Mouse (Mus musculus) frontal cortex, postnatal 25 days (tissue): ENCODE data around the gene Lin52.
"Not testable (repeated sequence)": the region's sequence is repeated elsewhere in the genome, so short reads cannot be mapped to it uniquely, and the experiment has no call there.

Source experiments
- DNase-seq, 2 experiments: peaks; one replicate each; pipeline ENCODE4 v3.0.0; 2022; ENCODE audit warnings: low spot score in 2 of 2

The Lin52 gene

DNA sequence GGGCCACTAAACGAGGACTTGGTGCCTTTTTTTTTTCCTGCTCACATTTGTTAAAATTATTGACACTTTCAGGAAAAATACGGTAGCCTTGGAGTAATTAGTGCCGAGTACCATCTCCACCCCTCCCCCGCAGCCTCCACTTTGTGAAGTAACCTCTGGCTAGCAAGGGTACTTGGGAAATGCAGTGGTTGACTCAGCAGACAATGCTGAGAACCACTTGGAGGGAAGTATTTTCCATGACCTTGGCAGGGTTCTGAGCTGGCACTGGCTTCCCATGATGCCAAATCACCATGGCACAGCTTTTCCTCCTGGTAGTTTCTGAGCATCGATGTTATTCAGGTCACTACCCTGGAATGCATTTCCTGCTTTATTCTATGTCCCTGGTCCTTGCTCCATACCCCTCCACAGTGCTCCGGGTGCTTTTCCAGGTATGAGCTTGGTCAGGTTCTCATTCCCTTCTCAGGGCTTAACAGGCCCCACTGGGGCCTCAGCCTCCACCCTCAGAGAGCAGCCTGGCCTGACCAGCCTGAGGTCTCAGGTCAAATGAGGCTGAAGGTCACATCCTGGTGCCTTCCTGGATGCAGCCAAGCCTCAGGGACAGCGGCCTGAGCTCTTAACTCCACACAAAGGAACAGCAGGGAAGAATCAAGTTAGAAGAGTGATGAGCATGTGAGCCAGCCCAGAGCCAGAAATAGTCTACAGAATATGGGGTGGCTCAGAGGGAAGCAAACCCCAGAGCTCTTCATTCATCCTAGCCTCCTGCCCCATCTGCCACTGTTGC is 82.7 kb downstream of the Lin52 start:
- no peak for DNase-seq

DNA sequence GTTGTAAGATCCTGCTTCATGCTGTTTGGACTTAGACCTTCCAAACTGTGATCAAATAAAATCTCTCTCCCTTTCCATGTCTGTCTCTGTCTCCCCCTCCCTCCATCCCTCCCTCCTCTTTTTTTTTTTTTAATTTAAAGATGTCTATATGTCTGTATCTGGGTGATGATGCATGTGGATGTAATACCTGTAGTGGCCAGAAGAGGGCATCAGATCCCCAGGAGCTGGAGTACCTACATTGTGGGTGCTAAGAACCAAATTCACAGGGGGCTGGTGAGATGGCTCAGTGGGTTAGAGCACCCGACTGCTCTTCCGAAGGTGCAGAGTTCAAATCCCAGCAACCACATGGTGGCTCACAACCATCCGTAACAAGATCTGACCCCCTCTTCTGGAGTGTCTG is 88.3 kb downstream of the Lin52 start:
- DNase-seq = not testable (repeated sequence)

DNA sequence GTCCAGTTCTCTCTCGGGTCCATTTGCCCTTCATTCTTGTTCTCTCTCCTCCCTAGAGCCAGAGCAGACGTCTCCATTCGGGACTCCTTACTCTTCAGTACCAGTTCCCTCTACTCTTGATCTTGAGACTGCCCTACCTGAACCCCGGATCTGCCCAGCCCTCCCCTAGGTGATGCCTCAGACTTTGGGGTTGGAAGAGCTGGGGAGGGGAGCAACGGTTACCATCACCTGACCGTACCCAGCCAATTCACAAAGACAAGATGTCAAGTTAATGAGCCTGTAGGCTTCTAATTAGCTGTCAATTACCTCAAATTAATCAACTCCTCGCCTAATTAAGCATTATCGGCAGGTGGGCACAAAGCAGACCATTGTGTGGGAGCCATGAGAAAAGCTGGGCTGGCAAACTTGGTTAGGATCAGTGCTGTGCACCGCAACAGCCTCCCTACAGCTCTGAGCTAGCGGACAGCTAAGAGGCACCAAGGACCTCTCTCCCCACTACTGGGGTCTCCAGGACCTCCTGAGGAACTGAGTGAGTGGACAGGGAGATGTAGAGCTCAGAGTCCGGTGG is 90.3 kb downstream of the Lin52 start:
- DNase-seq = no peak

DNA sequence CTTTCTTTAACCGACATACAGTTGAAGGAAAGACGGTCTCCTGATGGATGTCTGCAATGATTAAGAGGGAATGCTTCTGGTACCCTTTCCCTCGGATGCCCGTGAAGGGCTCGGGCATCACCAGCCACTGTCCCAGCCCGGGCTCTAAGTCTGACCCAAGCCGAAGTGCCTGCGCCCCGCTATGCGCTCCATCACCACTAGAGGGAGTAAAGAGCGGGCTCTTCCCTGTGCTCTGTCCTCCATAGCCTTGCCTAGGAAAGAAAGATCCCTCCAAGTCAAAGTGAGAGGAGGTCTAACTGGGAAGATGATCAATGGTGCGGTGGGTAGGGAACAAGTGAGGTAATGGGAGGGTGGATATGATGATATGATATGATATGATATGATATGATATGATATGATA is 94.8 kb downstream of the Lin52 start:
- peak; percentile 27 for DNase-seq

DNA sequence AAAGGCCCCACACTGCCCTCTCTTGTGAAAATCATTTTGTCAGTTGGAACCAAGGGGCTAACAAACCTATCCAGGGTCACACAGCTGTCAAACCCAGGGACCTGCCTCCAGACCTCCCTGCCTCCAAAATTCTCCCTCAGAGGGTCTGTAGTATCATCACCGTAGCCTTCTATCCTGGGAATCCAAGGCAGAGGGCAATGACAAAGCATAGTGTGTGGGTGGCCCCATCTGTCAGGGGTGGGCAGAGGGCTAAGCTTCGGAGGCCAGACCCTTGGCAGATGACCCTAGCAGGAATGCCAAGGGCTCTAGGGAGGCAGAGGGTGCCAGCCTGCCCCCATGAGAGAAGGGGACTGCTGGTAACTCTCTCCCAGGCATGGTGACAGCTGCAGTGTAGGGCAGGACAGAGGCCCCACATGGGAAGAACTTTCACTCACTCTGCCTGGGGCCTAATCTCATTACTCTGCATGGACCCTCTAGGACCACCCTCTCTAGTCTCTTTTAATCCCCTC is 95.4 kb downstream of the Lin52 start:
- no peak for DNase-seq

DNA sequence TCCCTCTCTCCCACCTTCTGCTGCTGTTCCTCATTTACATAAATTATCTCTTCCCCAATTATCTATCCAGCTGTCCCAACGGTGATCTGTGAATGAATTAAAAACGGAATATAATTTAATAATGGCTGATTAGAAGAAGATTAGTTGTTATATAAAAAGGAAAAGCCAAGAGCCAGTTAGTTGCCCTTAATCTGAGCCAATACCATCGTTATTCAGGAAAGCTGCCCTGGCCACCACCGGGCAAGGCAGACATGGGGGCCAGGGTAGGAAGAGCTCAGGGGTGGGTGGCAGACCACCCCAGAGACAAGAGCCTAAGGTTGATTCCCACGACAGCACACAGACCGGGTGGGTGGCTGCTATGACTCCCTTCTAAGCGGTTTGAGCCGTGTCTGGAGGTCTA is 97.0 kb downstream of the Lin52 start:
- no peak for DNase-seq

DNA sequence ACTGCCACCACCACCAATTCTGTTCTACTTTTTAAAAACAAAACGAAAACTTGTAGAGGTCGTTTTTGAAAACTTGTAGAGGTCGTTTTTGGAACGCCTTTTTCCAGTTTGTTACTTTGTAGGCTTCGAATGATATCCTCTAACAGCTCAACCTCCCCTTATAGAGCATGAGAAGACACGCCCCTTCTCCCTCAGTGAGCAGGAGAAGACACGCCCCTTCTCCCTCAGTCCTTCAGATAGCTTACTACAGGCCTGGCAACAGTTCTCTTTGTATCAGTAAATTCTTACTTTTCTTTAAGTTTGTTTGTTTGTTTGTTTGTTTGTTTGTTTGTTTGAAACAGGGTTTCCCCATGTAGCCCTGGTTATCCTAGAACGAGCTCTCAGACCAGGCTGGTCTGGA is 104.0 kb downstream of the Lin52 start:
- no peak for DNase-seq

DNA sequence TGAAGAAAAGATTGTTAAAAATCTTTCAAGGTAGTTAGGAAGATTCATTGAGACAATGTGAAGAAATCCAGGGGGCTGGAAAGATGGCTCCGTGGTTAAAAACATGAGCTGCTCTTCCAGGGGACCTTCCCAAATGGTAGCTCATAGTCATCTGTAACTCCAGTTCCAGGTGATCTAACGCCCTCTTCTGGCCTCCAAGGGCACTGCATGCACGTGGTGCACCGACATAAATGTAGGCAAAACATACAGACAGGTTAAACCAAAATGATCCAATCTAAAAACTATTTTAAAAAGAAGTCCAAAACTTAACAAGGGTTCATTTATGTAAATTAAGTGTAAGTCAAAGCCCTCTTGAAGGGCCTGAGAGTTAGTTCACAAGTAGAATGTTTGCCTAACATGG is 111.3 kb downstream of the Lin52 start:
- DNase-seq = no peak

DNA sequence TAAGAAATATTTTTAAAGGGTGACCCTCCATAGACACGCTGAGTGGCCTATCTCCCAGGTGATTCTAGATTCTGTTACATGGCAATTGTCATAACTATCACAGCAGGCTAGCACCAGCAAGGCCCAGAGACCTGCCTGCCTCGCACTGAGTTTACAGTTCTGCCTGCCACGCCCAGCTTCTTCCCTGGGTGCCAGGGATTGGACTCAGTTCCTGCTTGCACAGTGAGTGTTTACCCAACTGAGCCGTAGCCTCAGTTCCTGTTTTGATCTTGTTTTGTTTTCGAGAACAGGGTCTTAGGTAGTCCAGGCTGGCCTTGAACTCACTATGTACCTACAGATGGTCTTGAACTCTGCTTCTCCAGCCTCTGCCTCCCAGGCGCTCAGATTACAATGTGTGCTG is 116.4 kb downstream of the Lin52 start:
- DNase-seq = no peak

DNA sequence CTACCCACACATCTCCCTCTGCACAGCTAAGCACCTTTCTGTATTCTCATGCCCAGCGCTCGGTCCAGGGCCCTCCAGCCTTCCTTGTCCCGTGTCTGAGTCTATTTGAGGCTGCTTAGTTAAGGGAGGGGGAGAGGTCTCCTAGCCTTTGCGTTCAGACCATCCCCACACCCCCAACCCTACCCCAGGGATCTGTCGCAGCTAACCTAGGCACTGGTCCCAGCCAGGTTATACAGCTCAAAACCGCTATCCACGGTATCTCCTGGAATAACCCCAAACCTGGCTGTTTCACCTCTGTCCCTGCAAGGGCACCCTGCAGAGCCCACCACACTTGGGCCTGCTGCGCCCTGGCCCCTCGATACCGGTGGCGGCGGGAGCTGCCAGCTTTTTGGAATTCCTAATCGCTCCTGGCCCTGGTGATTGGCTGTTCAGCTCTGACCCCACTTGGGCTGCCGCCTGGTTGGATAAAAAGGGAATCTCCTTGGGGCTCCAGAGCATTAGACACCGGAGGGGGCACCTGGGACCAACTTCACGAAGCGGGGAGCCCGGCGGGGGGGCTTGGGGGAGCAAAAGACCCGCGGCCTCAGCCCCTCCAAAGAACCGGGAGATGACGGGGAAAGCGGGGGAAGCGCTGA is 118.2 kb downstream of the Lin52 start, which contains the start of gene Vsx2:
Gene Vsx2, plus strand, starts transcription at position 427 of the 635 bp plus-strand sequence.
- no peak for DNase-seq

DNA sequence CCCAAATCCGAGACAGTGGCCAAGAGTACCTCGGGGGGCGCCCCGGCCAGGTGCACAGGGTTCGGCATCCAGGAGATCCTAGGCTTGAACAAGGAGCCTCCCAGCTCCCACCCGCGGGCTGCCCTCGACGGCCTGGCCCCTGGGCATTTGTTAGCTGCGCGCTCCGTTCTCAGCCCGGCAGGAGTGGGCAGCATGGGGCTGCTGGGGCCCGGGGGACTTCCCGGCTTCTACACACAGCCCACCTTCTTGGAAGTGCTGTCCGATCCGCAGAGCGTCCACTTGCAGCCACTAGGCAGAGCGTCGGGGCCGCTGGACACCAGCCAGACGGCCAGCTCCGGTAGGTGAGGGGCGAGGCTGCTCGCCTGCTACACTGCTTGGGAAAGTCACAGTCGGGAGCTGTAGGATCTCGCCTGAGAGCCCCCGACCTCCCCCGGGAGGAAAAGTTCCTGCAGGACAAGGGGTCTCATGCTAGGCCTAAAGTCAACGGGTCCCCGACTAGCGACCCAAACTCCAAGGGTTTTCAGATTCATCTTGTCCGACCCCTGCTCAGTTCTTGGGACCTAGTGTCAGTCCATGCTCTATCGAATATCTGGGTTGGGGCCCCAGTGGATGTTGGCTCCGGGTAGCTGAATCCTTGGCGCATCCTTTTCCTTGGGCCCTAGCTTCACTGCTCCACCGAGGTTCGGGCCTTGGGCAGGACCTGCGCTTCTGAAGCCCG is 118.9 kb downstream of the Lin52 start:
- DNase-seq = no peak

DNA sequence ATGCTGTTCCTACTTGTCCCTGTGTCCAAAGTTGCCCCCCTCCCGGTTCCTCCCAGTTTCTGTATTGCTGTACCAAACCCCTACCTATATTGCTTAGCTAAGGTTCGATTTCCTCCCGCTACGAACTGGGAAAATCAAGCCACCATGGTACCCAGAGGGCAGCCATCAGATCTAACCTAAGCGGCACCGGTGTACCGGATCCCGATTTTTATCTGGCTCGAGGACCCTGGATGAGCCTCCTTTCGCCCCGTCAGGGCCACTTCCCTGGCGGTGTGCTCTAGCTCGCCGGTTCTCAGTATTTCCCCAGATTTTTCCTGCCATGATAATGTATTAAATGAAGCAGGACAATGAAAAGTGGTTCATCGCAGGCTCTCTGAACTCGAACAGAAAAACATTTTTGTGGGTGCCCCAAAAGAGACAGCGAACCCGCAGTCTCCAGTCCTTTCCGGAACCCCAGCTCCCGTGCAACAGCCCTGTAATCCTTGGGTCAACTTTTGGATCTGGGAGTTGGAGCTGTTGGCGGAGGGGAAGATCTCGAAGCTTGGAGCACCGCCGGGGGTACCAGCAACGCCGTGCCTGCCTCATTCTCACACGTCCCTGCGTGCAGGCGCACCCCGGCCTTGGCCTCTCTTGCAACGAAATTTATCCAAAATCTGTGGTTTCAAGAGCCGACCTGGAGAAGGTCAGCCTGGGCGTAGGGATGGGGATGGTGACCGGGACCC is 119.6 kb downstream of the Lin52 start:
- DNase-seq = no peak

DNA sequence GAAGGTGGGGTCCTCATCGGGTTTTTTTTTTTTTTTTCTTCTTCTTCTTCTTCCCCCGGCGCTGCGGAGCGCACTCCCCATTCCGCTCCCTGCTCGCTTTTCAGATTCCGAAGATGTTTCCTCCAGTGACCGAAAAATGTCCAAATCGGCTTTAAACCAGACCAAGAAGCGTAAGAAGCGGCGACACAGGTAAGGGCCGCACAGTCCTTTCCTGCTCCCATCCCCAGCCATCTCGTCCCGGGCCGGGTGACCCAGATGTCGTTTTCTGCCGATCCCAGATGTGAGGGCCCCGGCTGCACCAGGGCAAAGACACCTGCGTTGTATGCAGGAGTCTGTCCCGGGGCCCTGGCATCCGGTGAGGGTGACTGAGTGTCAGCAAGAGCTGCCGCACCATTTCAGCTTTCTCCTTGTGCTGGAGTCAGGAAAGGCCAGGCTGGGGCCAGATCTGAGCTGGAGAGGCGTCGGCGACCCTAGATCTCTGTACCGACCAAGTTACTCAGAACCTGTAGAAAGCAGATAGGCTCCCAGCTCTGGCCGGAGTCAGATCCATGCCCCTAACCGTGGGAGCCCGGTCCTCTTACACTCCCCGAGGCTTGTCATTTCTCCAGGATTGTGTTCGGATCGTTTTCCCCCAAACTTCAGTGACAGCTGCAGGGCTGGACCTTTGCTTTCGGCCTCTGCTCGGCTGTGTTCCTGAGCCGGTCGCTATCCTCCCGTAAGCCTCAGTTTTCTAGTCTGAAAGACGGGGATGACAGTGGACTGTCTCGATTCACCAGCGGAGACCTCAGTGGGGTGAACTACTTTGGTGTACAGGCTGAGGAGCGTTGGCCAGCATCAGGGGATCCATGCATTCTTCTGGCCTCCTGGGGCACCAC is 120.5 kb downstream of the Lin52 start:
- no peak for DNase-seq

DNA sequence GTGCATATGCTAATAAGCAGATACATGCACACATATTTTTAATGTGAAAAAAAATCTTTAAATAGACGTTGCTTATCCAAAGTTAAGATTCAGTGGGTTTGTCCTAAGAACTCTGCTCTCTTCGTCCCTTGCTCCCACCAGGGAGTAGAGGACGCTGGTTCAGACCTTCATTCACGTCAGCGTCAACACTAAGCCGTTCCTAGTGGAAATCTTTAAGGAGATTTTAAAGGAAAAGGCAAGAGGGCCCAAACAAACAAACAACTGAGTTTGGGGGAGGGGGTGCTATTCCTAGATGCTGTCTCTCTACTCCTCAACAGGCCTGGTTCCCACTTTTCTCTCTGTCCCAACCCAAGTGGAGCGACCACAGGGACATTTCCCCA is 121.1 kb downstream of the Lin52 start:
- DNase-seq = no peak

DNA sequence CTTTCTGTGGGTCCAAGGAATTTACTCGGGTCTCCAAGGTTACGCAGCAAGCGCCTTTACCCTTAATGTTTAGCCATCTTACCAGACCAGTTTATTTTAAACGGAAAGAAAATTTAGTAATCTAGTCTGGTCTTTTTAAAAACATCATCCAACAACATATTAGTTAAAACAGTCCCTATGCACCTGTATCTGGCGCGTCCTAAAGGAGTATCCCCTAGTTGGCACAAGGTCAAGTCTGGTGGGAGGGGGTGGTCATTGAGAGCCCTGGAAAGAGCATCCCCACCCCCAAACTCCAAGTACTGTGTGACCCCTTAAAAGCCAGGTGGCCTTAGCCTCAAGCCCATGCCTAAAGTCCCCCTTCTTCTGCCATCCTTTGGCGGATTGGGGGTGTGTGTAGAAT is 121.9 kb downstream of the Lin52 start:
- DNase-seq = no peak

DNA sequence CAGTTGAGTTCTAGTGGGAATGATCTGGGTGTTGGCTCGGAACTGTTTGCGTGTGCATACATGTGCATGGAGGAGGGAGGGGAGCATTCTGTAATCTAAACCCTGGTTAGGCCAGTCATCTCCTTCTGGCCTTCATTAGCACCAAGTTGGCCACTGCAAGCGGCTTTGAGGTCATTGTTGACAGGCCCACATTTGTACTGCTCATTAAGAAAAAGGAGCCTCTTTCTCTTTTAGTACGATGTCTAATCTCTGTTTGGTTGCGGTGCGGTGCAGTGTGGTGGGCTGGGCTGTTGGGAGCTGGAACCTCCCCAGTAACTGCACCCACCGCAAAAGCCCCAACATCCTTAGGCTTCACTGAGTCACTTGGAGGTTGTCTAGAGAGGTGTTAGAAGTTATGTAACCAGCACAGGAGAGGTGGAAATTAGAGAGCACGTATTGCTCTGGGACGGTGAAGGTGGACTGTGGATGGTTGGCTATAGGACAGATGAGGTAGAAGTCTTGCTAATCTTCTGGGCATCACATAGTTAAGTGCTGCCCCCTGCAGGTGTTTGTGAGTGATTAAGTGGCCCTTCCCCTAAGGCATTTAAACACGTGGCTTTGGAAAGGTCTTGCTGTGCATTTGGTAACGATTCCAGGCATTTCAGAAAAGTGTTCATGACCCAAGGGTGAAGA is 126.7 kb downstream of the Lin52 start:
- DNase-seq = no peak

DNA sequence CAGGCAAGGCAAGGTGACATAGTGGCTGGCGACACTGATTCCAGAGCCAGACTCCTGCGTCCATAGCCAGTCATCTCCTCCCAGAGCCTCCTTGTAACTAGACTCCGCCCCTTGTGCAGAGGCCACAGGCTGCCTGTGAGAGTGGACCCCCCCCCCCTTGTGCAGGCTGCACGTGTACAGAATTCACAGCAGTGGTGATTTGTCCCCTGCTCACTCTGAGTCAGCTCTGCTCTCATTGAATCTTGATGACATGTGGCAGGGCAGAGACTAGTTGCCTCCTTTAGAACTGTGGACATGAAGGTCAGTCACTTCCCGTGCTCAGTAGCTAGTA is 127.2 kb downstream of the Lin52 start:
- no peak for DNase-seq

DNA sequence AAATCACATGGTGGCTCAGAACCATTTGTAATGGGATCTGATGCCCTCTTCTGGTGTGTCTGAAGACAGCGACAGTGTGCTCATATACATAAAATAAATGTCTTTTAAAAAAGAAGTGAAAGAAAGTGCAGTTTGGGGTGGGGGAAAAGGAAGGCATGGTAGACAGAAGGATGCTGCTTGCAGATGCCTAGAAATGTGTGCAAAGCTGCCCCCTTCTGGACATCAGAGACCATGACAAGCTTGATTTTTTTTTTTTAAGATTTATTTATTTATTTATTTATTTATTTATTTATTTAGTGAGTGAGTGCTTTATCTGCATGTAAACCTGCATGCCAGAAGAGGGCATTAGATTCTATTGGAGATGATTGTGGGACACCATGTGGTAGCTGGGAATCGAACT is 130.1 kb downstream of the Lin52 start:
- DNase-seq = no peak

DNA sequence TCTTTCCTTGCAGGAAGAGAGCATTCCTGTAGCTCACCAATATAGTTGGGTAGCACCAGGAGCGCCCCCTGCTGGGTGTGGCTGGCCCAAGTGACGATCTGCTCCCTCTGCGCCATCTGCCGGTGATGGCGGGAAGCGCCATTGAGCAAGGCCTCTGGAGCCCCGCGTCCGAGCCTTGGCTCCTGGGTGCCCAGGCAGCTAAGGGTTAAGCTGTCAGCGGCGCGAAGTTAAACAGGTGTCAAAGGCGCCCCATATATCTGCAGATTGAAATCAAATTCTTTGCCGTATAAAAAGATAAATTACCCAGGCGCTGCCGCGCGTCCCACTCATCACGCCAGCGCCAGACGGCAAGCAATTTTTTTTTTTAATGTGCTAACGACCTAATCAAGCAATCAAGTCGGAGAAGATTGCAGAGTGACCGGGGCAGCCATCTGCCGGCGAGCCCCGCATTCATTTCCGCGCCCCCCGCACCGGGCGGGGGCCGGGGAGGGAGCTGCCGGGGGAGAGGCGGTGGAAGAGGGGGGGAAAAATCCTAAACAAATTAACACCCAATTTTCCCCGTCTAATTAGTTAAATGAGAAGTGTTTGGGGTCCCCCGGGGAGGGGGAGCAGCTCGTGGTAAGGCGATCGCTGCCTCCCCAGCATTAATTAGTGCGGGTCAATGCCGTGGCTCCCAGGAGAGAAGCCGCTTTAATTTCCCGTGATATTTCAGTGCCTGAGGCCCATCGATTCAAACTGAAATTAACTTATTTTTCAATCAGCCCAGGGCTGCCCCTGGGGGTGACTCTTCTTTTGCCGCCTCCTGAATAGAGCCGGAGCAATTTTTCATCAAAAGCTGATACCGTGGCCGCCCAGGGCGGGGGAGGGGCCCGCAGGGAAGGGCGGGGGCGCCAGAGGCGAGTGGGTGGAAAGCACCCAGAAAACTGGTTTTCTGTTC is 138.9 kb downstream of the Lin52 start:
- DNase-seq = peak; percentile 96 to 99
